Mouse (Mus musculus) right cerebral cortex, postnatal 36 days (tissue): ENCODE measurements at regions not wholly inside any gene's neighbourhood (a gene's known extent, or its start where the extent isn't known, plus 50 kb on each side); places are given as distances from the start of the nearest gene placed in this dataset.
"Not testable (repeated sequence)": the region's sequence is repeated elsewhere in the genome, so short reads cannot be mapped to it uniquely, and the experiment has no call there.

ENCODE experiments used
- DNase-seq, 2 experiments: peaks; one replicate each; pipeline ENCODE4 v3.0.0; 2022; ENCODE audit warnings: low spot score in 2 of 2, mixed read lengths in 1 of 2

GRCm38 (mm10) chr8:96586129-96586528, 697.8 kb upstream of the Got2 start:
- no peak for DNase-seq

DNA sequence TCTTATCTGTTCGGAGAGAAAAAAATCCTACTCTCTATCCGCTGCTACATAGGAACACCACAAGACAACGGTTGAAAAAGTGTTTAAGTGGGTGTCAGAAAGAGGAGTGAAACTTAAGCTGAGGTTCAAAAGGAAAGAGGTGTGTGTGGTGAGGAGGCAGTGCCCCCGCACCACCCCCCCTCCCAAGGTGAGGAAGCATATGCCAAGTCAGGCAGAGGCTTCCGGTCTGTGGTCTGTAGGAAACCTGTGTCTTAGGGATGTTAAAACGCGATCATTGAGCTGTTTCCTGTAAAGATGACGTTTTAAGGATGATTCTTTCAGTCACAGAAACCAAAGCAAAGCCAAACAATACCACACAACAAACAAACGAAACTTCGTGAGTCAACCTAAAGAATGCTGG, 664.2 kb upstream of the Got2 start:
- no peak for DNase-seq

DNA sequence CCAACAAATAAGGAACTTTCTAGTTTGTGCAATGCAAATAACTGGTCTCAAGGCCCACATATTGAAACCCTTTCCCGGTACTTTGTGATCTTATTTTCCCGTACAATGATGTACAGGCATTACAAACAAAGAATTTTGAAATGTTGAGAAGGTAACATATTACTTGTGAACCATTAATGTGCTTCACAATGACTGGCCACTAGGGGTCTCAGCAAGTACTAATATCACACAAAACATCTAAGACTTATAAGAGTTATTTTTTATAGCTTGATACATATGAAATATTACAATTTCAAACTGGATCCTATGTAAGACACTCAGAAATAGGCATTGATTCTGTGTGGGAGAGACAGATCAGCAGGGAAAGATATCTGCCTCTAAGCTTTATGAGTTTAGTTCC, 662.1 kb upstream of the Got2 start:
- DNase-seq: no peak

DNA sequence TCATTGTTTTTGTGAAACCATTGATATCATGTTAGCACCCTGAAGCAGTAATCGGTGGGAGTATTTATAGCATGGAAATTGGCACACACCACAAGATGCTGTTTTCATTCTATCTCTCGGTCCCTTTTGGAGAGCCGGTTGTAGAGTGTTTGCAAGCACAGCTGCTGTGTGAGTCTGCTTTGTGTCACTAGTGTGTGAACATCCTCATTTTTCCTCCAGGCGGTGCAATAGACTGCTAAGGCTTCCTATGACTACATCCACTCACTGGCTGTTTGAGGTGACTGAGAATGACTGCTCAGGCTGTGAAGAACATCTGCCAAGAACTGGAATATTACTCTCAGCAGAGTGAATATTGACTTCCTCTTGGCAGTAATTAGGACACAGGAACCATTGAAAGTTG, 660.3 kb upstream of the Got2 start:
- no peak for DNase-seq

GRCm38 (mm10) chr8:96548187-96548586, 659.8 kb upstream of the Got2 start:
- no peak for DNase-seq

GRCm38 (mm10) chr8:96542215-96542614, 653.9 kb upstream of the Got2 start:
- DNase-seq: no peak

DNA sequence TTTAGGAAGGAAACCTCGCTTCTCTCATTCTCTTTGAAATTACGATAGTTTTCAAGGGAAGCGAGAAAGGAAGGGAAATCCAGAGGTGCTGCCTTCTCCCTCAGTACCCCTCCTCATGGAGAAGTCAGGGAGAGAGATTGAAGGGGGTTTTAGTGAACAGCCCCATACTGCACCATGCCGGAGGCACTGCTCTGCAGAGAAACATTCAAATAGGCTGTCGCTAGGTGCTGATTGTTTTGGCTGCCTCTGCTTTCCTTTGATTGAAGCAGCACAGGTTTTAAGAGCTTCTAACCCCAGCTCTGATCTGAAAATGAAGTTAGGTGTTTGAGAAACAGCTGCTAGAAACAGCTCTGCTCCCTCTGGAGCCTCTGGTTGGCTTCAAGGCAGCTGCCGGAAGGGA, 610.5 kb upstream of the Got2 start:
- DNase-seq: no peak

GRCm38 (mm10) chr8:96495406-96495805, 607.1 kb upstream of the Got2 start:
- no peak for DNase-seq

GRCm38 (mm10) chr8:96489804-96490203, 601.5 kb upstream of the Got2 start:
- peak in 1 of 2 experiments; percentile 7 for DNase-seq

DNA sequence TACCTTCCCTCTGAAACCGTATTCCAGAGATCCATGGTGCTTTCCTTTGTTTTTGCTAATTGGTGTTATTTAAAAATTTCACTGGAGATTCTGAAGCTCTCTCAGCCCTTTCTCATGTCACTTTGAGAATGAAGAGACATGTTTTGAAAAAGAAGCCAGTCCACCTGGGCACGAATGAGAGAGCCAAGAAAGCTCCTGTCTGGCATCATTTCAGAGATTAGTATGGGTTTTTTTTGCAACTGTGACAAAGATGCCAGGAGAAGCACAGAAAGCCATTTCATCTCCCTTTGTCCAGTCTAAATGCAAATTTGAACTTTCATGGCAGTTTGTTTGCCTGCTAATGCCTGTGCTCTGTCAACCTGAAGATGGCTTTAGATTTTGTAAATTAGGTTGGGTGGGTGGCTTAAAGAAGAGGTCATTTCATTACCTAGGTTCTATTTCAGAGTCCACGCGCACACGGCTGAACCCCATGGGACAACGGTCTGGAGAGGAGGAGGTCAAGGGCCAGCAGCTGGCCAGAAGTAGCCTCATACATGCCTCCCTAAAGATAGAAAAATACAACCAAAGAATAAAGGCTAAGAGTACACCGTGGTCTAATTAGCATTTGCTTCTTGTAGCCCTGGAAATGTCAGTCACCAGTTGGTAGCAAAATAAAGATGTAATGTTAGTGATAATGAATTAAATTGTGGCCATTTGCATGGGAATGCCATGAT, 600.5 kb upstream of the Got2 start:
- DNase-seq: no peak

GRCm38 (mm10) chr8:96455915-96456314, 567.6 kb upstream of the Got2 start:
- DNase-seq: peak; percentile 9 to 16

- DNase-seq: peak in 1 of 2 experiments; percentile 2
These were observed 567.0 kb upstream of the Got2 start for GRCm38 (mm10) chr8:96455336-96455735.

GRCm38 (mm10) chr8:96429708-96430107, 541.4 kb upstream of the Got2 start:
- no peak for DNase-seq

DNA sequence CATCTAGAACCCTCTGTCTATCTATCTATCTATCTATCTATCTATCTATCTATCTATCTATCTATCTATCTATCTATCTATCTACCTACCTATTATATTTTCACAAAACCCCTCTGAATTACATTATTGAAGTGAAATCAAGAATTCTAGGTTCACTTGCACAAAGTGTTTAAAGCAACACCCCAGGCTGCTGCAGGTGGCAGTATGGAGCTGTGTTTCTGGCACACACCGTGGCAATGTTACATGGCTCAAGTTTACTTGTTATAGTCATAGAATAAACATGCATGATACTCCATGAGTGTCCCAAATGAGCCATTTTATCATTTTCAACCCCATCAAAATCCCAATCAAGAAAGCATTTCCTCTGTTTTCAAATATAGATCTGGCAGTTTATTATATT, 538.6 kb upstream of the Got2 start:
- no peak for DNase-seq

DNA sequence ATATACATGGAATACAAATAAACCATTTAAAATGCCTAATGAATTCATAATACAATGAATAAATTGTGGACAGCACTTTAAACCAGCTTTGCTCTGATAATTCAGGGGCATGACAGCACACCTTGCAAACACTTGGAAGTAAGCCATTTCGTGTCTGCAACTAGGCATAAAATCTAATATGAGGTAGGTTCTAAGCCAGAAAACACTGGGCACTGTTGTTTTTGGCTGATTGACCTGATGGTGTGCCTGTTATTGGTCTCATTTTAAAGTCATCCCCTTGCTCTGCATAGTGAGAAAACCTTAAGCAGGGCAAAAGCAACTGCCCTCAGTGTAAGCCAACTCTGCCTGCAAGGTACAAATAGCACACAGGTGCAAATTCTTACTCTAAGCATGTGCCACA, 521.3 kb upstream of the Got2 start:
- DNase-seq: no peak

DNA sequence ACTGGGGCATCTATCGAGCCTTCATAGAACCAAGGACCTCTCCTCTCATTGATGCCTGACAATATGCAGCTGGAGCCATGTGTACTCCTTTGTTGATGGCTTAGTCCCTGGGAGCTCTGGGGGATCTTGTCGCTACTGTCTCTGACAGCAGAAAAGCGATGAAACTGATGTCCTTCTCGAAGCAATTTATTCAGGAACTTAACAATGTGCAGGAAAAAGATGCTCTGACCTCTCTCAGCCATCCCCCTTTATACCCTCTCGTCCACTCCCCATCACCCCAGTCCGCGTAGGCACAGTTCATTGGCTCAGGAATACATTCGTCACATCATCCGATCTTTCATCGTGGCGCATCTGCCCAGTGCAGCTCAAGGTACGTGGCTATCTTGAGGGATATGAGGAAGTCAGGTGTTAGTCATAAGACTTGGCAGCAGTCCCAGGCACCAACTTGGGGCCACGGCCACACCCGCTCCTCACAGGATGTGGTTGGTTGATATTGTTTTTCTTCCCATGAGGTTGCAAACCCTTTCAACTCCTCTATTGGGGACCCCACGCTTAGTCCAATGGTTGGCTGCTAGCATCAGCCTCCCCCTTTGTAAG, 516.3 kb upstream of the Got2 start:
- DNase-seq: no peak

DNA sequence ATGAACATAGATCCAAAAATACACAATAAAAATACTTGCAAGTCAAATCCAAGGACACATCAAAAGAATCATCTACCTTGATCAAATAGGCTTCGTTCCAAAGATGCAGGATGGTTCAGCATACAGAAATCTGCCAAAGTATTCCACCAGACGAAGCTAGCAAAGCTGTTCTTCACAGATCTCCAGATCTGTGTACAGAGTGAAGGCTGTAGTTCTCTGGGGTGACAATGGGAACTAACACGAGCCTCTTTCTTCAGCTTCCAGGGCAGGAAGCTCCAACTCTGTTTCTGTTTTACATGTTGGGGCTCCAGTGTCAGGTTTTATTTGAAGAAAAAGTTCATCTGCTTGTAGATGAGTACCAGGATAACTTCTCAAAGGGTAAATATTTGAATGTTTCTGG, 515.3 kb upstream of the Got2 start:
- DNase-seq: no peak

- not testable (repeated sequence) for DNase-seq
These were observed 511.0 kb upstream of the Got2 start for GRCm38 (mm10) chr8:96399381-96399780.

GRCm38 (mm10) chr8:96393024-96393423, 504.7 kb upstream of the Got2 start:
- DNase-seq: peak; percentile 1 to 11

DNA sequence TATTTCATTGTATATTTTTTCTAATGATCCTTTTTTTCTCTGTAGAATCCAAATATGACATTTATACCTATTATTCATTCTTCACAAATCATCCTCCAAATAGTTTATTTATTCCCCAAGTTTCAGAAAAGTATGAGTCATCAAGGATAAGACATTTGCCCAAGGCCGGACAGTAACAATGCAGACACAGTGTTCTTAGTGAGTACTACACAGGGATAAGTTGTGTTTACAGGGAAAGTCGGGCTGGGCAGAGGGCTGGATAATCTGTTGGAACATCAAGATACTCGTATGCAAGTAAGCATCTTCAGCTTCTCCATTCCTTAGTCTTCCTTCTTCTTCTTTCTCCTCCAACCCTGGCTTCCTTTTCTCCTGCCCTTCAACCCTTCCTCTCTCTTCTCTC, 500.9 kb upstream of the Got2 start:
- DNase-seq: no peak

DNA sequence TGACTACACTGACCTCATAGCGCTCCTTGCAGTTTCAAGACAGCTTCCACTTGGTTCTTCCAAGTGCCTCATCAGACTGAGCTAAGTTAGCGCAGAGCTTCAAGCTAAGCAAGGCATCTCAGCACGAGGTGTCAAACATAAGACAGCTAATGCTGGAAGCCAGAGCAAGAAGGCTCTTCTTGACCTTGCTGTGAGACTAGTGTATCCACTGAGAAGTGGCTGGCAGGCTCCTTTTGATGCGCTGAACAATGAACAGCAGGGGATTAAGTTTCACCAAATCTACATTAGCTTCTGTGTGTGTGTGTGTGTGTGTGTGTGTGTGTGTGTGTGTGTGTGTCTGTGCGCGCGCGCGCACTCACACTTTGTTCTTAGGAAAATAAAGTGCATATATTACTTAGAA, 482.2 kb upstream of the Got2 start:
- DNase-seq: no peak

DNA sequence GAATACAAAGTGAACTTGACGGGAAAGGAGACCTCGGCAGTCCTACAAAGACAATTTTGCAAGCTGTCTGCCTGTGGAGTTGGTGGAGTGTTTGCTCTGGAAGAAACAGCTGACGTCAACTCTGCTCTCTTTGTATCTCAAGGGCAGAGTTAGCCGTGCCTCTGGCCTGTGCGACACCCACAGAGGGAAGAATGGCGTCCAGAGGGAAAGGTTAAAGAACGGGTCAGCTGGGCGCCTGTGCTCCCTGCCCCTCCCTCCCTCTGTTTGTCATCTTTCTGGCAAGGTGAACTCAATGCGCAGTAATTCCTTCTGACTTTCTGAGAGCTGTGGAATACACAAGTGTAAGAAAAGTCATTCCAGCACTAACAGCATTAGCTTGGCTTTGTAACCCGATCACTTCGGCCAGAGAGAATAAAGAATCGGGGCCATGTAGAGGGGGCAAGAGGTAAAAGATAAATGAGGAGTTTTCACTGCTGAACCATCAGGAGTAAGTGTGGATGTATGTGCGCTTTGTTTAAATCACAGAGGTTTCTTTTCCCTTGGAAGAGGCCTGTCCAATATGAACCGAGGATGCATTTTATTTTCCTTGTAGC, 474.6 kb upstream of the Got2 start:
- no peak for DNase-seq

- no peak for DNase-seq
These were observed 462.3 kb upstream of the Got2 start for GRCm38 (mm10) chr8:96350531-96351069.
